Mouse (Mus musculus): ENCODE results near the gene Dhx8. TPM values are rescaled to one million over a fixed set of nuclear protein-coding genes. Genes with fewer than 3 reads are reported as not detected.
A peak's percentile ranks its signal among the peaks of the same experiment; 100 is the strongest.

Dhx8 gene
- total and polyA plus RNA-seq, 2 experiments from 2014 or later = 19.0 to 30.6 TPM

DNA sequence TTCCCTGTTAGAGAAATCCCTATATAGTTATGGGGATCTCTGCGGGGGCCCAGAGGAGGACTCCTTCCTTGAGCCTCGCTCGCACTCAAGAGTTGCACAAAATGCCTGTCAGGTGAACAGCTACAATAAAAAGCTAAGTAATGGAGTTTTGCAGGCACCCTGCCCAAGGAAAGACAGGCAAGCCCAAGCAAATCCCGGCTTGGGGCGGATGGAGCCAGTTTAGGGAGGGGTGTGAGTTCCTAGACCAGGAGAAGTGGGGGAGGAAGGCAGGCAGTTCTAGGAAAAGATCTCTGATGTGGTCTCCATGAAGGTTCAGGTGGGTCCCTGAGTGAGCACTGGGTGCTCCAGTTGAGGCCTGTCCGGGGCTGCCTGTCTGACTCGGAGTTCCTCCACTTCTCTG is 53.9 kb downstream of the Dhx8 start:
- H3K4me3 ChIP-seq (ENCODE audit: low read length) = no peak overlapping the region
- H3K4me1 ChIP-seq (ENCODE audit: insufficient read depth, low read length) = peaks cover 16% of the 10 kb centered on the region; the same call in 1 of the 2 replicates
- H3K36me3 ChIP-seq (ENCODE audit: insufficient read depth, low read length) = no peaks in the 10 kb centered on the region
- no peak for DNase-seq (ENCODE audit: low spot score)
- WGBS = 66% methylated on average over 7 of the region's 7 CpGs
- H3K27me3 ChIP-seq (ENCODE audit: insufficient read depth, low read length) = peaks cover 19% of the 10 kb centered on the region; the same call in 1 of the 2 replicates
- no peak for TF ChIP-seq CTCF (IDR thresholded peaks at IDR 0.05; ENCODE audit: low read depth)
- H3K9ac ChIP-seq (replicated peaks; ENCODE audit: low read length) = no peak overlapping the region
- no peak overlapping the region for H3K4me2 ChIP-seq (ENCODE audit: low read depth, low read length)
- H3K27ac ChIP-seq = no peak overlapping the region
- ATAC-seq = no peak
- H3K9me3 ChIP-seq (ENCODE audit: low read length) = no peaks in the 10 kb centered on the region

DNA sequence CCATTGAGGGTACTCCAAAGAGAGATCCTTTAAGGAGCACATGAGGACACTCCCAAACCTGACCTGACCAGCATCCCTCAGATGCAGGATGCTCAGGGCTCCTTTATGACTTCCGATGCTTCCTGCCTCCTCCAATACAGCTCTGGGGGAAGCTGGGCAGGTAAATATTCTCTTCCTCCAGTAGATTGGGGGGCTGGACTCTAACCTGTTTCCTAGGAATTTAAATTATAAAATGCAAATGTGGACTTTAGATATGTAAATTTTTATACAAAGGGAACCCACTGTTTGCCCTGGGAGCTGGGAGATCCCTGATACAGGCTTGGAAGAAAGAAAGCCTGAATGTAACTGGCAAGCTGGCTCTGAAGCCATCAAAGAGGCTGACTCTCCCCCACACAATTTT is 54.7 kb downstream of the Dhx8 start:
- DNase-seq (ENCODE audit: low spot score) = no peak
- H3K4me2 ChIP-seq (ENCODE audit: low read depth, low read length) = no peak overlapping the region
- H3K9me3 ChIP-seq (ENCODE audit: low read length) = no peaks in the 10 kb centered on the region

DNA sequence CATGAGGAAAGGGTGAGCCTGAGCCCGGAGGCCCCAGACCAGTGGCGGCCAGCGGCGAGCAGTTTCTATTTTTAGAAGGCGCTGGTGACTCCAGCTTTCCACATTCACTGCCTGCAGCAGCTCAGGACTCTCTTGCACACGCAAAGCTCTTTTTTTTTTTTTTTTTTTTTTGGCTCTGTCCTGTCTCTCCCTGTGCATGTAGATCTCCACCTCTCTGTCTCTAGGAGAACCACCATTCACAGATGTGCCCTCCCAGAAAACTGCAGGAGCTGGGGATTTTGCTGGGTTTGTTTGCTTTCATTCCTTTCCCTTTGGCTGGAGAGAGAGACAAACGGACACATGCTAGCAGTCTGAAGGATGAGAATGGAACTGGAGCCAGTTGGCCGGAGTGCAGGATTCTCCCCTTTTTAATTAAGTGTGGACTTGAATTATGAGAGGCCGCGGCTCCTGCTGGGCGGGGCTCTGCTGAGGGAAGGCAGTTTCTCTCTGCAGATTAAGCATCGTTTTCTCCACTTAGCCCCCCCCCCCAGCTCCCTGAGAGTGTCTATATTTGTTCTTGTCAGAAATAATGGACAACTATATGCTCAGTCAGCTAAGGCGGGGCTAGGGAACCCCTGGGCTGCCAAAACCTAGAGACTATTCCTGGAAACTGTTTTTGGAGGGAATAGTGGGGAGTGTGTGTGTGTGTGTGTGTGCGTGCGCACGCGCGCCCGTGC is 58.2 kb downstream of the Dhx8 start:
- Histone ChIP-seq H3K4me3 (ENCODE audit: low read length) (no peak overlapping the region), H3K36me3 (ENCODE audit: insufficient read depth, low read length) (no peaks in the 10 kb centered on the region), H3K27me3 (ENCODE audit: insufficient read depth, low read length) (peaks cover 14% of the 10 kb centered on the region; the same call in 1 of the 2 replicates), H3K9me3 (ENCODE audit: low read length) (no peaks in the 10 kb centered on the region), H3K9ac (replicated peaks; ENCODE audit: low read length) (no peak overlapping the region), H3K4me2 (ENCODE audit: low read depth, low read length) (peak overlapping the region; percentile 14), H3K27ac (peak overlapping the region; percentile 69), H3K4me1 (ENCODE audit: insufficient read depth, low read length) (peaks cover 9% of the 10 kb centered on the region; the same call in 1 of the 2 replicates)
- peak; percentile 75 for ATAC-seq
- no peak for TF ChIP-seq CTCF (IDR thresholded peaks at IDR 0.05; ENCODE audit: low read depth)
- peak; percentile 77 for DNase-seq (ENCODE audit: low spot score)
- 26% methylated on average over 19 of the region's 19 CpGs for WGBS

More for the DNA sequence above, 54.7 kb downstream of the Dhx8 start:
- Histone ChIP-seq H3K27ac (no peak overlapping the region), H3K36me3 (ENCODE audit: insufficient read depth, low read length) (no peaks in the 10 kb centered on the region), H3K27me3 (ENCODE audit: insufficient read depth, low read length) (peaks cover 19% of the 10 kb centered on the region; the same call in 1 of the 2 replicates), H3K4me3 (ENCODE audit: low read length) (no peak overlapping the region), H3K9ac (replicated peaks; ENCODE audit: low read length) (no peak overlapping the region), H3K4me1 (ENCODE audit: insufficient read depth, low read length) (peaks cover 13% of the 10 kb centered on the region; the same call in 1 of the 2 replicates)
- 83% methylated on average over 1 of the region's 1 CpGs for WGBS
- ATAC-seq = no peak
- no peak for TF ChIP-seq CTCF (IDR thresholded peaks at IDR 0.05; ENCODE audit: low read depth)

DNA sequence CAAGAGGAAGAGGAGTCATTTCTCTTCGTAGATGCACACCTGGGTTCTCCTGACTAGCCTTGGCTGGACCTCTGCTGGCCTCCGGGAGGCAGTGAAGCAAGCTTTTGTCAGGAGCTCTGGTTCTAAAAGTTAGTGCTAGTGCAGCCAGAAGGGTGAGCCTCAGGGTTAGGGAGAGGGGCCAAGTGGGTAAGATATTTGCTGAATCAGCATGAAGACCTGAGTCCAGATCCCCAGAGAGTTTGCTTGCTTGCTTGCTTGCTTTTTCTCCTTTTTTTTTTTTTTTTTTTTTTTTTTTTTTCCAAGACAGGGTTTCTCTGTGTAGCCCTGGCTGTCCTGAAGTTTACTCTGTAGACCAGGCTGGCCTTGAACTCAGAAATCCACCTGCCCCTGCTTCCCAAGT is 64.6 kb downstream of the Dhx8 start:
- Histone ChIP-seq H3K27me3 (ENCODE audit: insufficient read depth, low read length) (0 out of 2 replicates have a peak, but pooled peaks cover 7% of the 10 kb centered on the region), H3K4me3 (ENCODE audit: low read length) (no peak overlapping the region), H3K4me2 (ENCODE audit: low read depth, low read length) (no peak overlapping the region), H3K9ac (replicated peaks; ENCODE audit: low read length) (no peak overlapping the region), H3K4me1 (ENCODE audit: insufficient read depth, low read length) (no peaks in the 10 kb centered on the region), H3K9me3 (ENCODE audit: low read length) (no peaks in the 10 kb centered on the region), H3K36me3 (ENCODE audit: insufficient read depth, low read length) (no peaks in the 10 kb centered on the region), H3K27ac (no peak overlapping the region)
- no peak for ATAC-seq
- no peak for DNase-seq (ENCODE audit: low spot score)
- WGBS = 78% methylated on average over 2 of the region's 2 CpGs
- no peak for TF ChIP-seq CTCF (IDR thresholded peaks at IDR 0.05; ENCODE audit: low read depth)

DNA sequence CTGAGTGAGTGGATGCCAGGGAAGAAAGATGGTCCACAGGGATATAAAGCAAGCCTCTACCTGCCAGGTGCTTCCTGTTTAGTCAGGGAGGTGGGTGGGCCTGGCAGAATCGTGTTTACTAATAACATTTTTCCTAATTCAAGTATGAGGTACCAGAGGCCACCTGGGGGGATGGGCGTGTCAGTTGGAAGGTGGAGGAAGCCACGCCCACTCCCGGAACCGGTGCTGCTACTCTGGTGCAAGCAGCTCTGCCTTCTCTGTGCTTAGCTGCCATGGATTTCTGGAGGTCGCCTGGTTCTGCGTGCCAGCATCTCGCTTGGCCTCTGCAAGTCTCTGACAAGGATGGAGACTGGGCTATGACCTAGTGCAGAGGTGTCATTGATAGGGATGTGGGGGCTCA is 65.4 kb downstream of the Dhx8 start:
- Histone ChIP-seq H3K9ac (replicated peaks; ENCODE audit: low read length) (no peak overlapping the region), H3K9me3 (ENCODE audit: low read length) (no peaks in the 10 kb centered on the region), H3K4me1 (ENCODE audit: insufficient read depth, low read length) (no peaks in the 10 kb centered on the region), H3K36me3 (ENCODE audit: insufficient read depth, low read length) (no peaks in the 10 kb centered on the region), H3K4me2 (ENCODE audit: low read depth, low read length) (no peak overlapping the region), H3K27ac (no peak overlapping the region), H3K27me3 (ENCODE audit: insufficient read depth, low read length) (0 out of 2 replicates have a peak, but pooled peaks cover 9% of the 10 kb centered on the region), H3K4me3 (ENCODE audit: low read length) (no peak overlapping the region)
- no peak for TF ChIP-seq CTCF (IDR thresholded peaks at IDR 0.05; ENCODE audit: low read depth)
- ATAC-seq (no peak), DNase-seq (ENCODE audit: low spot score) (no peak)
- WGBS = 47% methylated on average over 8 of the region's 8 CpGs

DNA sequence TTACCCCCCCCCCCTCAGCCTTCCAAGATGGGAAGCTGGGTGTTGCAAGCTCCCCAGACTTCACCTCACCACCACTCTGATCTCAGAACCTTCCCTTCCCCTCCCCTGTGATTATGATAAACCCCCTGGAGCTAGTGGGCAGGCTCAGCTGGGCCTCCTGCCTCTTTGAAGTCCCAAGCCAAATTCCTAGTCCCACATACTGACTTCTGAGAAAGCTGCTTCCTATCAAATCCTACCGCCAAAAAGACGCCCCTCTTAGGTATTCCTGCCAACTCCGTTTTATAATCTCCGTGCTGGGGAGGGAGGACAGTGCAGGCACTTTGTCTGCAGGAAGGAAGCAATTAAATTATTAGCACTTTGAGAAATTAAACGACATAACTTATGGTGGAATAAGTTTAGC is 68.7 kb downstream of the Dhx8 start:
- ATAC-seq = no peak
- no peak for TF ChIP-seq CTCF (IDR thresholded peaks at IDR 0.05; ENCODE audit: low read depth)

DNA sequence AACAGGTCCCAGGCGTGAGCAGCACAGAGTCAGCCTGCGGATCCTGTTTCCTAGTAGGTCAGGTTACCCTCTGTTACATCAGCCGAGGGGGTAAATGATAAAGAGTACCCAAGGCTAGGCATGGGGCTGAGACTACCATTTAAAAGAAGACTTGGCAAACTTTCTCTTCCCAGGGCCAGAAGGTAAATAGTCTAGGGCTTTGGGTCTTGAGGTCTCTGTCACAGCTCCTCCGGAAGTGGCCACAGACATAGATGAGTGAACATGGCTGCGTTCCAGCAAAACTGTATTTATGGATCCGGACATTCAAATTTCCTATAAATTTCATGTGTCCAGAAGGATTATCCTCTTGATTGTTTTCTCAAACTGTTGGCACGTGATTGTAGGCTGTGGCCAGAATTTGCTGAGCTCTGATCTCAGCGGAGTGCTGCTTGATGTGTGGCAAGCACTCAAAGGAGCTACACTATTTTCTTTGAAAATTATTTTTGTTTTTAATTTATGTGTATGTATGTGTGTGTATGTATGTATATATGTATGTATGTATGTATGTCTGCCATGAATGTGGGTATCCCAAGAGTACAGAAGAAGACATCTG is 72.5 kb downstream of the Dhx8 start:
- no peak overlapping the region for H3K9ac ChIP-seq (replicated peaks; ENCODE audit: low read length)
- no peaks in the 10 kb centered on the region for H3K9me3 ChIP-seq (ENCODE audit: low read length)
- H3K36me3 ChIP-seq (ENCODE audit: insufficient read depth, low read length) = no peaks in the 10 kb centered on the region
- 78% methylated on average over 8 of the region's 8 CpGs for WGBS
- DNase-seq (ENCODE audit: low spot score) (no peak), ATAC-seq (no peak)
- H3K27me3 ChIP-seq (ENCODE audit: insufficient read depth, low read length) = peaks cover 6% of the 10 kb centered on the region; the same call in 1 of the 2 replicates
- H3K27ac ChIP-seq = no peak overlapping the region
- H3K4me1 ChIP-seq (ENCODE audit: insufficient read depth, low read length) = no peaks in the 10 kb centered on the region
- no peak overlapping the region for H3K4me2 ChIP-seq (ENCODE audit: low read depth, low read length)
- no peak for TF ChIP-seq CTCF (IDR thresholded peaks at IDR 0.05; ENCODE audit: low read depth)
- H3K4me3 ChIP-seq (ENCODE audit: low read length) = no peak overlapping the region

More for the DNA sequence above, 68.7 kb downstream of the Dhx8 start:
- H3K36me3 ChIP-seq (ENCODE audit: insufficient read depth, low read length) = no peaks in the 10 kb centered on the region
- H3K9ac ChIP-seq (replicated peaks; ENCODE audit: low read length) = no peak overlapping the region
- no peaks in the 10 kb centered on the region for H3K9me3 ChIP-seq (ENCODE audit: low read length)
- DNase-seq (ENCODE audit: low spot score) = no peak
- H3K4me1 ChIP-seq (ENCODE audit: insufficient read depth, low read length) = no peaks in the 10 kb centered on the region
- H3K27me3 ChIP-seq (ENCODE audit: insufficient read depth, low read length) = 0 out of 2 replicates have a peak, but pooled peaks cover 9% of the 10 kb centered on the region
- H3K27ac ChIP-seq = no peak overlapping the region
- 4% methylated on average over 5 of the region's 5 CpGs for WGBS
- H3K4me3 ChIP-seq (ENCODE audit: low read length) = no peak overlapping the region
- no peak overlapping the region for H3K4me2 ChIP-seq (ENCODE audit: low read depth, low read length)
